Mouse (Mus musculus) forebrain, embryonic 11.5 days (tissue): ENCODE results near the gene Disp2. TPM values are rescaled to one million over a fixed set of nuclear protein-coding genes. Genes with fewer than 3 reads are reported as not detected.

Experiments used
- ATAC-seq: fragments of 200-750 bp; cut with Nextera tagmentation; replicated peaks from 2 replicates; pipeline ENCODE4 v1.8.0; 2017; ENCODE audit warnings: moderate TSS enrichment; ENCODE audit not compliant: low FRiP score
- DNase-seq: peaks from one replicate; pipeline ENCODE4 v3.0.0-alpha.2; 2017; ENCODE audit warnings: low spot score
- H3K27ac ChIP-seq: fragments of 300-500 bp; sonication (generic); 2 replicates; pipeline ENCODE4 v1.5.1; 2014; ENCODE audit warnings: low read depth, low read length
- H3K27me3 ChIP-seq: fragments of 300-500 bp; sonication (generic); 2 replicates; pipeline ENCODE4 v1.6.1; 2014; ENCODE audit warnings: mild to moderate bottlenecking, low read length, mixed read lengths; ENCODE audit not compliant: control insufficient read depth, insufficient read depth
- H3K36me3 ChIP-seq: fragments of 300-500 bp; sonication (generic); 2 replicates; pipeline ENCODE4 v1.6.1; 2014; ENCODE audit warnings: mild to moderate bottlenecking, low read length, moderate library complexity, mixed read lengths; ENCODE audit not compliant: control insufficient read depth, insufficient read depth
- H3K4me1 ChIP-seq: fragments of 300-500 bp; sonication (generic); replicated peaks from 2 replicates; pipeline ENCODE4 v1.6.1; 2014; ENCODE audit warnings: low read length, mixed read lengths; ENCODE audit not compliant: control insufficient read depth, insufficient read depth
- H3K4me2 ChIP-seq: fragments of 300-500 bp; sonication (generic); 2 replicates; pipeline ENCODE4 v1.6.1; 2014; ENCODE audit warnings: low read depth, mild to moderate bottlenecking, low read length, moderate library complexity, mixed read lengths; ENCODE audit not compliant: severe bottlenecking
- H3K4me3 ChIP-seq: fragments of 300-500 bp; sonication (generic); 2 replicates; pipeline ENCODE4 v1.5.1; 2014; ENCODE audit warnings: low read depth, low read length
- H3K9ac ChIP-seq: fragments of 300-500 bp; sonication (generic); 2 replicates; pipeline ENCODE4 v1.6.1; 2014; ENCODE audit warnings: low read length
- H3K9me3 ChIP-seq: fragments of 300-500 bp; sonication (generic); 2 replicates; pipeline ENCODE4 v1.6.1; 2016; ENCODE audit warnings: low read length, mixed read lengths; ENCODE audit not compliant: control insufficient read depth
- WGBS: fragments of 180-500 bp; shearing (Covaris S2); extraction: QIAGEN DNeasy Blood & Tissue Kit; methylation state at CpG from one replicate; pipeline ENCODE4 v1.1.7; 2014; 5-methylcytosine and 5-hydroxymethylcytosine counted together
- polyA plus RNA-seq: library from polyadenylated mRNA; unstranded; fragments of >200 nt; fragmentation: Nextera tagmentation; extraction: Ambion mirVana; gene quantifications from 2 replicates; pipeline ENCODE4 v1.2.1, GENCODE M21; 2014

The Disp2 gene
- polyA plus RNA-seq, 1 experiment from 2014 or later = 5.9 TPM

DNA sequence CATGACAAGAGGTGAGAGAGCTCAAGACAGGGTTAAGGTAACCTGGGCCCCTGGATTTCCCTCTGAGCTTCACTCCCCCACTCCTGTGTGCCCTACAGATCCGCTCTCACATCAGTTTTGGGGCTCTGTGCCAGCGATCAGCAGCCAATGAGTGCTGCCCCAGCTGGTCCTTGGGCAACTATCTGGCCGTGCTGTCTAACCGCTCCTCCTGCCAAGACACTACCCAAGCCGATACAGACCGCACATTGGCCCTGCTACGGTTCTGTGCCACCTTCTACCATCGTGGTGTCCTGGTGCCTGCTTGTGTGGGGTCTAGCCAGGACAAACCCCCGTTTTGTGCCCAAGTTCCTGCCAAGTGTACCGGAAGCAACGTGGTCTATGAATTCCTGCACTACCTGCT lies 10.0 kb downstream of the Disp2 start:
- H3K9ac ChIP-seq = no peak overlapping the region
- H3K27ac ChIP-seq = no peak overlapping the region
- no peak for DNase-seq
- no peak overlapping the region for H3K4me3 ChIP-seq
- H3K4me1 ChIP-seq = 0 out of 2 replicates have a peak, but pooled peaks cover 4% of the 10 kb centered on the region
- 90% methylated on average over 11 of the region's 11 CpGs for WGBS
- no peaks in the 10 kb centered on the region; the same call in 1 of the 2 replicates for H3K27me3 ChIP-seq
- no peaks in the 10 kb centered on the region for H3K36me3 ChIP-seq
- no peak overlapping the region for H3K4me2 ChIP-seq
- H3K9me3 ChIP-seq = no peaks in the 10 kb centered on the region
- no peak for ATAC-seq

DNA sequence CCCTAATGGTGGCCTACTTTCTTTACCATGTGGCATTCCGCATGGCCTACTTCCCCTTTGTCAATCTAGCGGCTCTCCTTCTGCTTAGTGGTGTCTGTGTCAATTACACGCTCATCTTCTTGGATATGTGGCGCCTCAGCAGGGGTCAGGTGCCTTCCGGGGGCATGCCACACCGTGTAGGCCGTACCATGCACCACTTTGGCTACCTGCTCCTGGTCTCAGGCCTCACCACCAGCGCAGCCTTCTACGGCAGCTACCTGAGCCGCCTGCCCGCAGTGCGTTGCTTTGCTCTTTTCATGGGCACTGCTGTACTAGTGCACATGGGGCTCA lies 10.7 kb downstream of the Disp2 start:
- Histone ChIP-seq H3K27ac (no peak overlapping the region), H3K4me3 (no peak overlapping the region), H3K27me3 (no peaks in the 10 kb centered on the region; the same call in 1 of the 2 replicates), H3K9ac (no peak overlapping the region), H3K4me2 (peak overlapping the region; percentile 40), H3K36me3 (no peaks in the 10 kb centered on the region), H3K4me1 (0 out of 2 replicates have a peak, but pooled peaks cover 4% of the 10 kb centered on the region), H3K9me3 (no peaks in the 10 kb centered on the region)
- DNase-seq = no peak
- peak; percentile 75 for ATAC-seq
- 50% methylated on average over 12 of the region's 12 CpGs for WGBS

DNA sequence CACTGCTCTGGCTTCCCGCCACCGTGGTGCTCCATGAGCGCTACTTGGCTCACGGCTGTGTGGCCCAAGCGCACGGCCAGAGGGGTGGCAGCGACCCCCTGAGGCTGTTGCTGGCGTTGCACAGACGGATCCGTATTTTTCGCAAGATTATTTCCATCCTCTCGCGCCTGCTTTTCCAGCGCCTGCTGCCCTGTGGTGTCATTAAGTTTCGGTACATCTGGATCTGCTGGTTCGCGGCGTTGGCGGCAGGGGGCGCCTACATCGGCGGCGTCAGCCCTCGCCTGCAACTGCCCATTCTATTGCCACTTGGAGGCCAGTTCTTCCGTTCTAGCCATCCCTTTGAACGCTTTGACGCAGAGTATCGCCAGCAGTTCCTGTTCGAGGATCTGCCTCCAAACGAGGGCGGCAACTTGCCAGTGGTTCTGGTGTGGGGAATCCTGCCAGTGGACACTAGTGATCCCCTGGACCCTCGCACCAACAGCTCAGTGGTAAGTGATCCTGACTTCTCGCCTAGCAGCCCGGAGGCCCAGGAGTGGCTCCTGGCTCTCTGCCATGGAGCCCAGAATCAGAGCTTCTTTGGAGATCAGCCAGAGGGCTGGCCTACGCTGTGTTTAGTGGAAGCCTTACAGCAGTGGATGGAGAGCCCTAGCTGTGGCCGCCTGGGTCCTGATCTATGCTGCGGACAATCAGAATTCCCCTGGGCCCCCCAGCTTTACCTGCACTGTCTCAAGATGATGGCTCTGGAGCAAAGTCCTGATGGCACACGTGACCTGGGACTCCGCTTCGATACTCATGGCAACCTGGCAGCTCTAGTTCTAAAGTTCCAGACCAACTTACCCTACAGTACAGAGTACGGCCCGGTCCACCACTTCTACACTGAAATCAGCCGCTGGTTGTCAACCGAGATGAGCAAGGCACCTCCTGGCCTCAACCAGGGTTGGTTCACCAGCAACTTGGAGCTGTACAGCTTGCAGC lies 11.3 kb downstream of the Disp2 start:
- peak overlapping the region; percentile 40 for H3K4me2 ChIP-seq
- peak; percentile 80 for DNase-seq
- no peak overlapping the region for H3K4me3 ChIP-seq
- no peak; the same call in 1 of the 2 replicates for ATAC-seq
- no peaks in the 10 kb centered on the region; the same call in 1 of the 2 replicates for H3K27me3 ChIP-seq
- H3K9me3 ChIP-seq = no peaks in the 10 kb centered on the region
- no peak overlapping the region for H3K27ac ChIP-seq
- H3K9ac ChIP-seq = no peak overlapping the region
- 28% methylated on average over 44 of the region's 44 CpGs for WGBS
- H3K4me1 ChIP-seq = 0 out of 2 replicates have a peak, but pooled peaks cover 4% of the 10 kb centered on the region
- no peaks in the 10 kb centered on the region for H3K36me3 ChIP-seq

DNA sequence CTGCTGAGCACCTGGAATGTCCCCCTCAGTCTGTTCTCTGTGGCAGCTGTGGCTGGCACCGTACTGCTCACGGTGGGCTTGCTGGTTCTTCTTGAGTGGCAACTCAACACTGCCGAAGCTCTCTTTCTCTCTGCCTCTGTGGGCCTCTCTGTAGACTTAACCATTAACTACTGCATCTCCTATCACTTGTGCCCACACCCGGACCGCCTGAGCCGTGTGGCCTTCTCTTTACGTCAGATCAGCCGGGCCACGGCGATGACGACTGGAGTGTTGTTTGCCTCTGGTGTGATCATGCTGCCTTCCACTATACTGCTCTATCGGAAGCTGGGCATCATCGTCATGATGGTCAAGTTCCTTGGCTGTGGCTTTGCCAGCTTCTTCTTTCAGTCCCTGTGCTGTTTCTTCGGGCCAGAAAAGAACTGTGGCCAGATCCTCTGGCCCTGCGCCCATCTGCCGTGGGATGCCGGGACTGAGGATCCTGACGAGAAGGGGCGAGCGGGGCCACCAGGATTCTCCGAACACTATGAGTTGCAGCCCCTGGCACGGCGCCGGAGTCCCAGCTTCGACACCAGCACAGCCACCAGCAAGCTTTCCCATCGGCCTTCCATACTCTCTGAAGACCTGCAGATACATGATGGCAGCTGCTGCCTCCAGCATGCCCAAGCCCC lies 12.2 kb downstream of the Disp2 start:
- H3K27ac ChIP-seq = no peak overlapping the region
- H3K4me1 ChIP-seq = 0 out of 2 replicates have a peak, but pooled peaks cover 4% of the 10 kb centered on the region
- no peak overlapping the region for H3K9ac ChIP-seq
- H3K9me3 ChIP-seq = no peaks in the 10 kb centered on the region
- no peaks in the 10 kb centered on the region; the same call in 1 of the 2 replicates for H3K27me3 ChIP-seq
- DNase-seq = no peak
- ATAC-seq = no peak
- WGBS = 95% methylated on average over 26 of the region's 26 CpGs
- H3K4me3 ChIP-seq = no peak overlapping the region
- no peaks in the 10 kb centered on the region for H3K36me3 ChIP-seq
- no peak overlapping the region for H3K4me2 ChIP-seq

DNA sequence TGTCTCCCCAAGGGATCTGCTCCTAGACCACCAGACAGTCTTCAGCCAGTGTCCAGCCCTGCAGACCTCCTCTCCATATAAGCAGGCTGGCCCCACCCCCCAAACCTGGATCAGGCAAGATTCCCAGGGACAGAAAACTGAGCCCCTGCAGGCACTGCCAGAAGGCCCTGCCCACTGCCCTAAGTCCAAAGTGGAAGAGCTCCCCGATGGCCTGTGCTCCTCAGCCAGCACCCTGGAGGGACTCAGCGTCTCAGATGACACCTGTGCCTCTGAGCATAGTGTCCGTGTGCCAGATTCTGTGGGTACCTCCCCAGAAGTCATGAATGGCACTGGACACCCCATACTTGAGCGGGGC lies 12.7 kb downstream of the Disp2 start:
- no peak for DNase-seq
- Histone ChIP-seq H3K9ac (no peak overlapping the region), H3K36me3 (no peaks in the 10 kb centered on the region), H3K4me3 (no peak overlapping the region), H3K27ac (no peak overlapping the region), H3K4me2 (no peak overlapping the region), H3K27me3 (no peaks in the 10 kb centered on the region; the same call in 1 of the 2 replicates), H3K9me3 (no peaks in the 10 kb centered on the region), H3K4me1 (0 out of 2 replicates have a peak, but pooled peaks cover 4% of the 10 kb centered on the region)
- ATAC-seq = no peak
- 83% methylated on average over 4 of the region's 4 CpGs for WGBS

DNA sequence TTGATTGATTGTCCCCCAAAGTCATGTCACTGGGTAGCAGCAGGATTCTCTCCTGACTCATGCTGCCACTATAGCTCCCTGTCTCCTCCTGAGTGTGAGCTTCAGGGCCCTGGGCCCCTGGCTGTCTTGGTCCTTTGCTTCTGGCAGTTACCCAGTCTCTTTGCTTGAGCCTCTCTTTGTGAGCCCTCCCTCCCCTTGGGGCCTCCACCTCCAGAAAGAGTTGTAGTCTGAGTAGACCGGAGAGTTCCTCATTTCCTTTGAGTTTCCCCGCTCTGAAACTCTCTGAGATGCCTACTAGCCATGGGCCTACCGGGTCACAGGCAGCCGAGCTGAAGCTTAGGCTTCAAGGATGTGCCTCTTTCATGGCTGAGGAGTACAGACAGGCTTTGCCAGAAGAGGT lies 14.1 kb downstream of the Disp2 start:
- H3K27me3 ChIP-seq = no peaks in the 10 kb centered on the region; the same call in 1 of the 2 replicates
- 0 out of 2 replicates have a peak, but pooled peaks cover 4% of the 10 kb centered on the region for H3K4me1 ChIP-seq
- DNase-seq (no peak), ATAC-seq (no peak)
- H3K9me3 ChIP-seq = no peaks in the 10 kb centered on the region
- H3K9ac ChIP-seq = no peak overlapping the region
- H3K4me3 ChIP-seq = no peak overlapping the region
- H3K4me2 ChIP-seq = no peak overlapping the region
- no peak overlapping the region for H3K27ac ChIP-seq
- H3K36me3 ChIP-seq = no peaks in the 10 kb centered on the region
- WGBS = 78% methylated on average over 4 of the region's 4 CpGs

DNA sequence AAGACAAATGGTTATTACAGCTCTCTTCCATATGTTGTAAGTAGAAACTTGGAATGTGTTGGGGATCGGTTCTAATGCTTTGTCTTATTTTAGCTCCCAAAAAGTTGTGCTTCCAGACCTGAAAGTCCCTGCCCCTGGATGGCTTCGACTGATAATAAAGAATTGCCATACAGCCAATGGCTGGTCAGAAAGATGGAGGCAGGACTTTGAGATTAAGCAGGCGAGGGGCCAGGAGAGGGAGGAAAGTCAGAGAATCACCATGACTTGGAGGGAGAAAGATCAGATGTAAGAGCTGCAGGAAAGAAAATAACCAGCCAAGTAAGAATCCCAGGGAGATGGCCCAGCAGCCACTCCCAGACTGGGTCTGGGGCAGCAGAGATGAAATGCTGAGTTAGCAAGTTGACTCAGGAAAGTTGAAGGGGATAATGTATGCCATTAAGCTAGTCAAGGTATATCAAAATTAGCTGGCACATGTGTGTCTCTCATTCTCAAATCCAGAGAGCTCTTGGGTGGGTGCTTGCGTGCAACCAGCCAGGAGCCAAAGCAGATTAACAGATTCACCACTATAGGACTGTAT lies 23.1 kb downstream of the Disp2 start:
- WGBS = 75% methylated on average over 4 of the region's 4 CpGs
- ATAC-seq = no peak
- H3K9ac ChIP-seq = no peak overlapping the region
- H3K4me3 ChIP-seq = no peak overlapping the region
- H3K27me3 ChIP-seq = no peaks in the 10 kb centered on the region
- no peak overlapping the region for H3K27ac ChIP-seq
- DNase-seq = no peak
- H3K36me3 ChIP-seq = no peaks in the 10 kb centered on the region
- H3K9me3 ChIP-seq = no peaks in the 10 kb centered on the region
- H3K4me2 ChIP-seq = no peak overlapping the region
- H3K4me1 ChIP-seq = no peaks in the 10 kb centered on the region

DNA sequence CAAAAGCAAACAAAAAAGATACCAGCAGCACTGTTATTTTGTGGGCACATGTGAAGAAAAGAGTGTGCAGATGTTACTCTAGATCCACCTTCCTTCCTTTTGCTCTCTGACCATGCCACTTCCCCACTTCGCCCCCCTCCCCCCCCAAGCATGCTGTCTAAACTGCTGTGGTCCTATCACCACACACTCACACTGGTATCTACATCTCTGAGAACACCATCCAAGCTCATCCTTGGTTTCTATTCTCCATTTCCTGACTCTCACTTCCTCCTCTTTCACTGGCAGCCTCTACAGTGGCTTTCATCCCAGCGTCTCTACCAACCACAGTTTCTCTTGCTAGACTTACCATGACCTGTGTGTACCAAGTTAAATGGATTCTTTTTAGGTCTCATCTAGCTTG lies 25.0 kb downstream of the Disp2 start:
- ATAC-seq = no peak

More for the DNA sequence above, 25.0 kb downstream of the Disp2 start:
- no peak overlapping the region for H3K9ac ChIP-seq
- no peaks in the 10 kb centered on the region for H3K9me3 ChIP-seq
- H3K27ac ChIP-seq = no peak overlapping the region
- no peaks in the 10 kb centered on the region for H3K36me3 ChIP-seq
- no peak overlapping the region for H3K4me2 ChIP-seq
- H3K27me3 ChIP-seq = no peaks in the 10 kb centered on the region
- DNase-seq = no peak
- WGBS = 84% methylated on average over 2 of the region's 2 CpGs
- H3K4me1 ChIP-seq = no peaks in the 10 kb centered on the region
- H3K4me3 ChIP-seq = no peak overlapping the region
